Mouse (Mus musculus) CH12.LX (cell line): ENCODE results near the gene Teddm3.

Experiments
- CTCF ChIP-seq, 2 experiments: IDR thresholded peaks in 1 of 2; conservative IDR thresholded peaks in 1 of 2; 2 replicates each; pipeline ENCODE4 v1.5.1; 2011 to 2012; ENCODE audit warnings: low read depth in 2 of 2, low read length in 2 of 2, improper control_type of control experiment in 1 of 2, inconsistent platforms in 1 of 2, mild to moderate bottlenecking in 1 of 2, moderate library complexity in 1 of 2
- EP300 ChIP-seq: IDR thresholded peaks from 2 replicates; pipeline ENCODE4 v1.6.1; 2011; ENCODE audit warnings: low read length, improper control_type of control experiment
- ETS1 ChIP-seq: conservative IDR thresholded peaks from 2 replicates; pipeline ENCODE4 v1.6.1; 2012; ENCODE audit warnings: low read depth, mild to moderate bottlenecking, inconsistent platforms, low read length, improper control_type of control experiment, moderate library complexity
- GABPA ChIP-seq: IDR thresholded peaks from 2 replicates; pipeline ENCODE4 v1.6.1; 2012; ENCODE audit warnings: low read depth, low read length, improper control_type of control experiment, inconsistent platforms; ENCODE audit not compliant: insufficient replicate concordance
- IRF4 ChIP-seq: IDR thresholded peaks from 2 replicates; pipeline ENCODE4 v1.6.1; 2014; ENCODE audit warnings: low read depth, mild to moderate bottlenecking, inconsistent platforms, low read length, improper control_type of control experiment
- MXI1 ChIP-seq: IDR thresholded peaks from 2 replicates; pipeline ENCODE4 v1.6.1; 2011; ENCODE audit warnings: mild to moderate bottlenecking, low read depth, low read length, improper control_type of control experiment
- POLR2A ChIP-seq: IDR thresholded peaks from 2 replicates; pipeline ENCODE4 v1.6.1; 2011; ENCODE audit warnings: low read depth, mild to moderate bottlenecking, improper control_type of control experiment, low read length
- SMC3 ChIP-seq: IDR thresholded peaks from 2 replicates; pipeline ENCODE4 v1.6.1; 2011; ENCODE audit warnings: low read depth, low read length, improper control_type of control experiment
- TBP ChIP-seq: conservative IDR thresholded peaks from 2 replicates; pipeline ENCODE4 v1.6.1; 2011; ENCODE audit warnings: low read depth, low read length, improper control_type of control experiment
- ZC3H11A ChIP-seq: IDR thresholded peaks from 2 replicates; pipeline ENCODE4 v1.6.1; 2012; ENCODE audit warnings: low read depth, mild to moderate bottlenecking, inconsistent platforms, low read length, improper control_type of control experiment
- ZKSCAN1 ChIP-seq: IDR thresholded peaks from 2 replicates; pipeline ENCODE4 v1.6.1; 2012; ENCODE audit warnings: low read depth, inconsistent platforms, low read length, improper control_type of control experiment, borderline replicate concordance

DNA sequence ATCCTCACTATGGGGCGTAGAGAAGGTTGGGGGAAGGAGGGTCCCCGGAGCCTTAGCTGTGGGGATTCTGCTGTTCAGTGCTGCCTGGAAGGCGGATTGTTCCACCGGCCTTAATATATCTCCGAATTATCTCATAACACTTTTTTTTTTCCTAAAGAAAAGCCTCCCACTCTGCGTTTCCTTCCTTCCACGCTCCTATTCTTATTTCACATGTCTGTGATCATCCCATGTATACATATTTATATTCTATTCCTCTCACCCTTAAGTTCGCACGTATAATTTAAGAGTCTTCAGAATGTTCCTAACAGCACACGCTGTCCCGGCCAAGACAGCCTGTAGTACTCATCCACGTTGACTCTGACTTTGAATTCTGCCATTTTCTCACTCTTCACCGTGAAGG is 14.9 kb upstream of the Teddm3 start:
- TF ChIP-seq CTCF (conservative IDR thresholded peaks at IDR 0.05 in 1 of 2, IDR thresholded peaks at IDR 0.05 in 1 of 2; ENCODE audit: low read depth in 2 of 2, low read length in 2 of 2) (no peak), ZC3H11A (no peak), POLR2A (no peak), IRF4 (no peak), TBP (no peak), GABPA (no peak), SMC3 (no peak), ETS1 (no peak), ZKSCAN1 (no peak), MXI1 (no peak), EP300 (no peak)
